Mouse (Mus musculus): Measurements from ENCODE around the gene Zfp423. TPM values are rescaled to one million over a fixed set of nuclear protein-coding genes. Genes with fewer than 3 reads are reported as not detected.

Zfp423 gene
- polyA plus RNA-seq, 1 experiment from 2014 or later, result 7.0 TPM

DNA sequence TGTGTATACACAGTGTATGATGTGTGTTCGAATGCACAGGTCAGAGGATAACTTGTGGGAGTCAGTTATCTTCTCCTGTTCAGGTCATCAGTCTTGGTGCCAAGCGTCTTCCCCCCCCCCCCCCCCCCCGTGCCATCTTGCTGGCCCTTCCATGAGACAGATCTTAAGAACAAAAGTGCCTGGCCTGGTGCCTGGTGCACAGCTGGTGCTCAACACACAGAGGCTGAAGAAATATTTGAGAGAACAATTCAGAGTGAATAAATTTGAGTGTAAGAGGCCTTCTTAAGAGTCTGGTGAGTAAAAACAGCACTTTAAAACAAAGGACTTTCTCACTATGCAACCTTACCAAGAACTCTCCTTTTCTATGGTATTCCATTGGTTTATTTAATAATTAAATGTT, 245.4 kb downstream of the Zfp423 start:
- WGBS, result 80% methylated on average over 3 of the region's 3 CpGs
- 0 out of 2 replicates have a peak, but pooled peaks have one; percentile 7 for ATAC-seq (ENCODE audit: insufficient read depth, low FRiP score)

DNA sequence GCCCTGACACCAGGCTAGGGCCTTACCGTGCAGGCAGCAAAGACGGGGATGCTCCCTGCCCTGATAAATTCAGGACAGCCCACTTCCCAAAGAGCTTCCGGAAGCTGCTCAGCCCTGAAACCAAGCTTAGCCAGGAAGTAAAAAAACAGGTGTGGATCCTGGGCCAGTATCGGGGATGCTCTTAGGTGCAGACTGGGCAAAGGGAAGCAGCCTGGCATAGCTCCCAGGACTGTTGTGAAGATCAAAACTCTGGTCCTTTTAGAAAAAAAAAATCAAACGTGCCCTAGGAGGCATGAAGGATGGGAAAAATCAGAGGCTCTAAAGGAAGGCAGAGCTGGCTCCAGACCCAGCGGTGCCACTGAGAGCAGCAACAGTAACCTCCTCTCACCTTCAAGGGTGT, 247.4 kb downstream of the Zfp423 start:
- no peaks in the 10 kb centered on the region for H3K9me3 ChIP-seq (replicated peaks; ENCODE audit: control insufficient read depth, low read length)
- no peak overlapping the region for H3K4me2 ChIP-seq (ENCODE audit: low read depth, low read length)
- H3K27me3 ChIP-seq (ENCODE audit: control insufficient read depth, insufficient read depth, low read length), result no peaks in the 10 kb centered on the region
- no peak overlapping the region for H3K27ac ChIP-seq (ENCODE audit: low read length)
- H3K9ac ChIP-seq (ENCODE audit: low read length), result no peak overlapping the region
- no peak overlapping the region for H3K4me3 ChIP-seq (replicated peaks; ENCODE audit: low read length)
- no peaks in the 10 kb centered on the region for H3K36me3 ChIP-seq (ENCODE audit: control insufficient read depth, insufficient read depth, low read length)
- ATAC-seq (ENCODE audit: insufficient read depth, low FRiP score), result no peak
- peaks cover 18% of the 10 kb centered on the region for H3K4me1 ChIP-seq (ENCODE audit: control insufficient read depth, insufficient read depth, low read length)
- 69% methylated on average over 6 of the region's 6 CpGs for WGBS

More for the DNA sequence above, 245.4 kb downstream of the Zfp423 start:
- Histone ChIP-seq H3K9ac (ENCODE audit: low read length) (no peak overlapping the region), H3K36me3 (ENCODE audit: control insufficient read depth, insufficient read depth, low read length) (no peaks in the 10 kb centered on the region), H3K27ac (ENCODE audit: low read length) (no peak overlapping the region), H3K4me2 (ENCODE audit: low read depth, low read length) (no peak overlapping the region), H3K9me3 (replicated peaks; ENCODE audit: control insufficient read depth, low read length) (no peaks in the 10 kb centered on the region), H3K4me1 (ENCODE audit: control insufficient read depth, insufficient read depth, low read length) (peaks cover 22% of the 10 kb centered on the region), H3K27me3 (ENCODE audit: control insufficient read depth, insufficient read depth, low read length) (no peaks in the 10 kb centered on the region), H3K4me3 (replicated peaks; ENCODE audit: low read length) (no peak overlapping the region)

DNA sequence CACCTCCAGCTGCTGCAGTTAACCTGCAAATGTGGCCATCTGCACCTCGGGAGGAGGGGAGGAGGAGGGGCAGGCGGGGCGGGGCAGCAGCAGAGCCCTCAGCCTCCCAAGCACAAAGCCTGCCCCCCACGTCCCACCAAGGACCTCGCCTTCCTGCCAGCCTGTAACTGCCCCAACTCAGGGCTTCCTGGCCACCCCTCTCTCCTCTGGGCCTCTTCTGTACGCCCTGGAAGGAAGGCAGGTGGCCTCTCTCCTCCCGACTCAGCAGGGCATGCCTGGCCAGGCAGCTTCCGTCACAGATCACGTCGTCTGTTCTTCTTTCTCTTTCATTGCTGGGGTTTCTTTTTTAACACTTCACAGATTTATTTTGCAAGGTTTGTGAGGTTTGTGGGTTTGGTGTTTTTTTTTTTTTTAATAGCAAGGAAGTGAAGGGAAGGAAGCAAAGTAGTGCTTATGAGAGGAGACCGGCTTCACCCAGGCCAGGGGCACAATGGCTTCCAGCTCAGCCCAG, 251.2 kb downstream of the Zfp423 start:
- H3K36me3 ChIP-seq (ENCODE audit: control insufficient read depth, insufficient read depth, low read length), result no peaks in the 10 kb centered on the region
- H3K4me2 ChIP-seq (ENCODE audit: low read depth, low read length), result peak overlapping the region; percentile 41
- peak overlapping the region; percentile 45; the same call in 1 of the 2 replicates for H3K9ac ChIP-seq (ENCODE audit: low read length)
- WGBS, result 15% methylated on average over 11 of the region's 11 CpGs
- H3K4me1 ChIP-seq (ENCODE audit: control insufficient read depth, insufficient read depth, low read length), result peaks cover 8% of the 10 kb centered on the region; the same call in 1 of the 2 replicates
- H3K27me3 ChIP-seq (ENCODE audit: control insufficient read depth, insufficient read depth, low read length), result no peaks in the 10 kb centered on the region
- H3K9me3 ChIP-seq (replicated peaks; ENCODE audit: control insufficient read depth, low read length), result no peaks in the 10 kb centered on the region
- no peak overlapping the region for H3K27ac ChIP-seq (ENCODE audit: low read length)
- no peak overlapping the region for H3K4me3 ChIP-seq (replicated peaks; ENCODE audit: low read length)
- no peak for ATAC-seq (ENCODE audit: insufficient read depth, low FRiP score)

DNA sequence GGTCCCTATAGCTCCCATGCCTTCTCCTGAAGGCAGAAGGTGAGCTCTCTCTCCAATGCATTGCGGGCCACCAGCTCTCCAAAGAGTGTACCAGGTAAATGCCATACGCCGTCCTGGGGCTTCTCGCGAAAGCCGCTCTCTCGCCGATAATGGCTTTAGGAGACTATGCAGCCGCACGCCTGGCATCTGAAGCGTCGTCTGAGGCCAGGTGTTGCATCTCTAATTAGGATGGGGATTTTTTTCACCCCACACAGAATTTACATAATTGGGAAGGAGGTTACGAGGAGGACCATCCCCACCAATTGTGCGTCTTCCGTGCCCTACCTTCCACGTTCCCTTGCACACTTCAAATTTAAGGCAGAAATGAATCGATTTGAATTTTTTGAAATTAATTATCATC, 252.2 kb downstream of the Zfp423 start:
- Histone ChIP-seq H3K9ac (ENCODE audit: low read length) (no peak overlapping the region), H3K27ac (ENCODE audit: low read length) (no peak overlapping the region), H3K36me3 (ENCODE audit: control insufficient read depth, insufficient read depth, low read length) (no peaks in the 10 kb centered on the region), H3K9me3 (replicated peaks; ENCODE audit: control insufficient read depth, low read length) (no peaks in the 10 kb centered on the region), H3K4me2 (ENCODE audit: low read depth, low read length) (no peak overlapping the region), H3K4me3 (replicated peaks; ENCODE audit: low read length) (no peak overlapping the region), H3K4me1 (ENCODE audit: control insufficient read depth, insufficient read depth, low read length) (peaks cover 18% of the 10 kb centered on the region), H3K27me3 (ENCODE audit: control insufficient read depth, insufficient read depth, low read length) (no peaks in the 10 kb centered on the region)
- no peak for ATAC-seq (ENCODE audit: insufficient read depth, low FRiP score)
- WGBS, result 88% methylated on average over 17 of the region's 17 CpGs

DNA sequence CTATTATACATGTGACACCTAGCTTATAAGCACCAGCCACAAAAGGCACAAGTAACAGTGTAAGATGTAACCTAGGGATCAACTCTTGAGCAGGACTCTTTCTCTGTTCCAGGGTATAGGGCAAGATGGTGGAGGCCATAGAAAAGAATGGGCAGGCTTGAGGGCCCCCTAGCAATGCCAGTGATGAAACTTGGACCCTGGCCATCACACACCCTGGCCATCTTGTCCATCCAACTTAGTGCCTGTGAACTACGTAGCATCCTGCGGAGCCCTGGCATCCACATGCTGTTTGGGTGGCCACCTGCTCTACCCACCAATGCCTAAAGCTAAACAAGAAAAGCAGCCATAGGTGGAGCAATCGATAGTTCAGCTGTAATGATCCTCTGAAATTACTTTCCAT, 254.6 kb downstream of the Zfp423 start:
- WGBS, result 93% methylated on average over 3 of the region's 3 CpGs
- no peak overlapping the region for H3K9ac ChIP-seq (ENCODE audit: low read length)
- no peak overlapping the region for H3K27ac ChIP-seq (ENCODE audit: low read length)
- ATAC-seq (ENCODE audit: insufficient read depth, low FRiP score), result no peak
- H3K4me2 ChIP-seq (ENCODE audit: low read depth, low read length), result no peak overlapping the region
- H3K4me3 ChIP-seq (replicated peaks; ENCODE audit: low read length), result no peak overlapping the region
- peaks cover 25% of the 10 kb centered on the region for H3K4me1 ChIP-seq (ENCODE audit: control insufficient read depth, insufficient read depth, low read length)
- no peaks in the 10 kb centered on the region for H3K36me3 ChIP-seq (ENCODE audit: control insufficient read depth, insufficient read depth, low read length)
- no peaks in the 10 kb centered on the region for H3K9me3 ChIP-seq (replicated peaks; ENCODE audit: control insufficient read depth, low read length)
- no peaks in the 10 kb centered on the region for H3K27me3 ChIP-seq (ENCODE audit: control insufficient read depth, insufficient read depth, low read length)

DNA sequence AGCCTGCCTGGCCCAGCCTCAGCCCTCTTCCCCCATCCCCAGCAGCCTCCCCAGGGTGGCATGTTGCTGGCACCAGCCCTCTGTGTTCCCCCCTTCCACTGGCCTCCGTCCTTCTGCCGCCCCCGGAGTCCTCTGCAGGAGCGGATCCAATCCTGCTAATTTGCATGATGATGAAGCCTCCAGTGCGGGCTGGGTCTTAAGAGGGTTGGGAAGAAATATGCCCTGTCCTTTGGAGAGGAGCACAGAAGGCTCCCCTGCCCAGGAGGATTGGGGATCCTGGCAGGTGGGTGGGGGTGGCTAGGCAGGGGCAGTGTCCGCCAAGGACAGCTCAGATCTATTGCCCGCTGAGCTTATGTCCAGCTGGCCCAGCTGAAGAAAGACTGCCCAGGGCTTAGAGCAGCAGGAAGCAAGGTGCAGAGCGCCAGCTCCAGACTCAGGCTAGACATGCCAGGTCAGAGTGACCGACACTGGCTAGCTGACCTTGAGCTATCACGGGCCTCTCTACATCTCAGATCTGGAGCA, 256.5 kb downstream of the Zfp423 start:
- no peaks in the 10 kb centered on the region for H3K27me3 ChIP-seq (ENCODE audit: control insufficient read depth, insufficient read depth, low read length)
- H3K4me2 ChIP-seq (ENCODE audit: low read depth, low read length), result no peak overlapping the region
- H3K4me3 ChIP-seq (replicated peaks; ENCODE audit: low read length), result no peak overlapping the region
- peak; percentile 31; the same call in 1 of the 2 replicates for ATAC-seq (ENCODE audit: insufficient read depth, low FRiP score)
- H3K9me3 ChIP-seq (replicated peaks; ENCODE audit: control insufficient read depth, low read length), result no peaks in the 10 kb centered on the region
- H3K9ac ChIP-seq (ENCODE audit: low read length), result no peak overlapping the region
- peaks cover 18% of the 10 kb centered on the region; the same call in 1 of the 2 replicates for H3K4me1 ChIP-seq (ENCODE audit: control insufficient read depth, insufficient read depth, low read length)
- peak overlapping the region; percentile 45; the same call in 1 of the 2 replicates for H3K27ac ChIP-seq (ENCODE audit: low read length)
- no peaks in the 10 kb centered on the region for H3K36me3 ChIP-seq (ENCODE audit: control insufficient read depth, insufficient read depth, low read length)
- WGBS, result 50% methylated on average over 10 of the region's 10 CpGs

GRCm38 (mm10) chr8:87702051-87702521, 257.3 kb downstream of the Zfp423 start:
- no peaks in the 10 kb centered on the region for H3K36me3 ChIP-seq (ENCODE audit: control insufficient read depth, insufficient read depth, low read length)

GRCm38 (mm10) chr8:87701583-87701982, 257.8 kb downstream of the Zfp423 start:
- ATAC-seq (ENCODE audit: insufficient read depth, low FRiP score), result no peak
- no peak overlapping the region for H3K27ac ChIP-seq (ENCODE audit: low read length)
- no peaks in the 10 kb centered on the region for H3K27me3 ChIP-seq (ENCODE audit: control insufficient read depth, insufficient read depth, low read length)
- H3K4me1 ChIP-seq (ENCODE audit: control insufficient read depth, insufficient read depth, low read length), result peaks cover 17% of the 10 kb centered on the region; the same call in 1 of the 2 replicates
- no peak overlapping the region for H3K4me3 ChIP-seq (replicated peaks; ENCODE audit: low read length)
- H3K36me3 ChIP-seq (ENCODE audit: control insufficient read depth, insufficient read depth, low read length), result no peaks in the 10 kb centered on the region
- no peak overlapping the region for H3K4me2 ChIP-seq (ENCODE audit: low read depth, low read length)
- WGBS, result 66% methylated on average over 4 of the region's 4 CpGs
- no peak overlapping the region for H3K9ac ChIP-seq (ENCODE audit: low read length)
- no peaks in the 10 kb centered on the region for H3K9me3 ChIP-seq (replicated peaks; ENCODE audit: control insufficient read depth, low read length)

More at GRCm38 (mm10) chr8:87702051-87702521, 257.3 kb downstream of the Zfp423 start:
- Histone ChIP-seq H3K4me1 (ENCODE audit: control insufficient read depth, insufficient read depth, low read length) (peaks cover 17% of the 10 kb centered on the region; the same call in 1 of the 2 replicates), H3K9ac (ENCODE audit: low read length) (no peak overlapping the region), H3K4me2 (ENCODE audit: low read depth, low read length) (no peak overlapping the region), H3K4me3 (replicated peaks; ENCODE audit: low read length) (no peak overlapping the region), H3K27me3 (ENCODE audit: control insufficient read depth, insufficient read depth, low read length) (no peaks in the 10 kb centered on the region), H3K27ac (ENCODE audit: low read length) (peak overlapping the region; percentile 45; the same call in 1 of the 2 replicates), H3K9me3 (replicated peaks; ENCODE audit: control insufficient read depth, low read length) (no peaks in the 10 kb centered on the region)
- peak; percentile 27 for ATAC-seq (ENCODE audit: insufficient read depth, low FRiP score)
- 38% methylated on average over 8 of the region's 8 CpGs for WGBS

- Histone ChIP-seq H3K4me2 (ENCODE audit: low read depth, low read length) (no peak overlapping the region), H3K4me1 (ENCODE audit: control insufficient read depth, insufficient read depth, low read length) (peaks cover 17% of the 10 kb centered on the region; the same call in 1 of the 2 replicates), H3K27me3 (ENCODE audit: control insufficient read depth, insufficient read depth, low read length) (no peaks in the 10 kb centered on the region), H3K36me3 (ENCODE audit: control insufficient read depth, insufficient read depth, low read length) (no peaks in the 10 kb centered on the region), H3K4me3 (replicated peaks; ENCODE audit: low read length) (no peak overlapping the region), H3K9ac (ENCODE audit: low read length) (no peak overlapping the region), H3K9me3 (replicated peaks; ENCODE audit: control insufficient read depth, low read length) (no peaks in the 10 kb centered on the region), H3K27ac (ENCODE audit: low read length) (no peak overlapping the region)
- 35% methylated on average over 12 of the region's 12 CpGs for WGBS
- no peak for ATAC-seq (ENCODE audit: insufficient read depth, low FRiP score)
Observed at GRCm38 (mm10) chr8:87700321-87700720, 259.1 kb downstream of the Zfp423 start.
